Mouse (Mus musculus) lung, adult 2 months (tissue): ENCODE measurements around the gene Pax8.

ENCODE experiments used
- CTCF ChIP-seq: fragments of 200-500 bp; IDR thresholded peaks from 2 replicates; pipeline ENCODE4 v1.5.1; 2011; ENCODE audit warnings: mild to moderate bottlenecking, low read length, control low read depth; ENCODE audit not compliant: insufficient read depth
- POLR2A ChIP-seq: fragments of 200-500 bp; IDR thresholded peaks from 2 replicates; pipeline ENCODE4 v1.6.1; 2011; ENCODE audit warnings: low read depth, mild to moderate bottlenecking, control low read depth, low read length, borderline replicate concordance; ENCODE audit errors: extremely low read depth

DNA sequence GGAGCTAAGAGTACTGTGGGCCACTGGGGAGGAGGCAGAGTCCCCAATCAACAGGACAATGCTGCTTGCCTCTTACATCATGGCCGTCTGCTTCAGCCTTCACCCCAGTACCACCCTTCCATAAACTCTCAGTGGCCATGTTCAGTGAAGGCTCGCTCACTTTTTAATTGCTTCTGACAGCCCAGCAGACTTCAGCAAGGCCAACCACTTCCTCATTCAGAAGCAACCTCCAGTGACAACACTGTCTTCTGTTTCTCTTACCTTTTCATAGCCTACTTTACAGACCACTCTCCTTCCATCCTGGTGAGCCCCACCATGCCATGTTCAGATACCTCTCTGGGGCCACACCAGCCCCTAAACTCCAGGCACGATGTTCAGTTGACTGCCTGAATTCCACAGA, 91.8 kb downstream of the Pax8 start:
- TF ChIP-seq POLR2A, result no peak
- no peak for TF ChIP-seq CTCF
